Mouse (Mus musculus) embryonic fibroblast, embryonic 13.5 days (primary cell): ENCODE data around the gene Atxn7l3. TPM values are rescaled to one million over a fixed set of nuclear protein-coding genes. Genes with fewer than 3 reads are reported as not detected.
A peak's percentile ranks its signal among the peaks of the same experiment; 100 is the strongest.
"Not testable (repeated sequence)": the region's sequence is repeated elsewhere in the genome, so short reads cannot be mapped to it uniquely, and the experiment has no call there.

Source experiments
- H3K27ac ChIP-seq: 2 replicates; pipeline ENCODE4 v1.5.1; 2012; ENCODE audit warnings: low read length, control low read depth, inconsistent platforms; ENCODE audit not compliant: insufficient read depth
- H3K4me1 ChIP-seq: 2 replicates; pipeline ENCODE4 v1.6.1; 2011; ENCODE audit warnings: low read length; ENCODE audit not compliant: control insufficient read depth, insufficient read depth
- H3K4me3 ChIP-seq: 2 replicates; pipeline ENCODE4 v1.5.1; 2011; ENCODE audit warnings: mild to moderate bottlenecking, control low read depth, low read length; ENCODE audit not compliant: insufficient read depth
- CTCF ChIP-seq: IDR thresholded peaks from 2 replicates; pipeline ENCODE4 v1.5.1; 2011; ENCODE audit warnings: mild to moderate bottlenecking, control low read depth, low read length, moderate library complexity, borderline replicate concordance; ENCODE audit not compliant: insufficient read depth
- POLR2A ChIP-seq: IDR thresholded peaks from 2 replicates; pipeline ENCODE4 v1.6.1; 2011; ENCODE audit warnings: low read depth, mild to moderate bottlenecking, control low read depth, low read length, moderate library complexity
- polyA plus RNA-seq: library from polyadenylated mRNA; stranded (reverse); fragments of >200 nt; gene quantifications from 2 replicates; pipeline ENCODE4 v1.2.4, GENCODE M21; 2011; ENCODE audit warnings: low read depth; ENCODE audit not compliant: missing spikeins, insufficient read length

Gene Atxn7l3
- polyA plus RNA-seq, 1 experiment = 55.6 TPM

GRCm38 (mm10) chr11:102287485-102287884 is 8.9 kb downstream of the Atxn7l3 start:
- TF ChIP-seq CTCF (no peak), POLR2A (no peak)
- H3K4me3 ChIP-seq = no peak overlapping the region
- no peak overlapping the region for H3K27ac ChIP-seq
- H3K4me1 ChIP-seq = peaks cover 2% of the 10 kb centered on the region; the same call in 1 of the 2 replicates

DNA sequence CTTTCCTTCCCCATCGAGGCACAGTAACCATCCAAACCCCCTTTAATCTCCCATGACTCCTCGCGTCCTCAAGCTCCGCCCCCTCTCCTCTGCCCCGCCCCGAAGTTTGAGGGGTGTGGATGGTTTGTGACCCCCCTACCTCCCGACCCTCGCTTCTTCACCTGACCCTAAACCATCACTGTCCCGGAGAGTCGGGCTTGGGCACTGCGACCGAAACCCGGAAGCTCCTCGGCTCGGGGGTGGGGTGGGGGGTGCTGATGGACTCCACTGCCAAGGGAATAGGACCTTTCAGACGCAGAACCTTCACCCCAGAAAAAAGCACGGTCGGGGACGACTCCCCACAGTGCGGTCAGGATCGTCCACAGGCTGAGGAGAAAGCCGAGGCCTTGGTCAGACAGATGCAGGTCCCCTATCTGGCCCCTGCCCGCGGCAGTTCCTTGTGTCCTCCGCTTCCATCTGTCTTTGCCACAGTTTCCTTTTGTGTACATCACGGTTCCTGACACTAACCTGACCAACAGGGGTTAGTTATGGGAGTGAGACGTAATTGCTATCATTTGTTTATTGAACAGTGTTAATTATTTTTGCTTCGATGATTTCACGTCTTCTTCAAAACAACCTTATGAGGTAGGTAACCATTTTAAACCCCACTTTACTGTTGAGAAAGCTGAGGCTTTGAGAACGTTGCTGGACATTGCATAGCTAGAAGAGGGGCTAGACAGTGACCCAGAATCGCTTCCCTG is 11.2 kb downstream of the Atxn7l3 start:
- Histone ChIP-seq H3K27ac (peak overlapping the region; percentile 81), H3K4me1 (peaks cover 2% of the 10 kb centered on the region; the same call in 1 of the 2 replicates), H3K4me3 (peak overlapping the region; percentile 82)
- TF ChIP-seq POLR2A = no peak; the same call in none of the 2 replicates

DNA sequence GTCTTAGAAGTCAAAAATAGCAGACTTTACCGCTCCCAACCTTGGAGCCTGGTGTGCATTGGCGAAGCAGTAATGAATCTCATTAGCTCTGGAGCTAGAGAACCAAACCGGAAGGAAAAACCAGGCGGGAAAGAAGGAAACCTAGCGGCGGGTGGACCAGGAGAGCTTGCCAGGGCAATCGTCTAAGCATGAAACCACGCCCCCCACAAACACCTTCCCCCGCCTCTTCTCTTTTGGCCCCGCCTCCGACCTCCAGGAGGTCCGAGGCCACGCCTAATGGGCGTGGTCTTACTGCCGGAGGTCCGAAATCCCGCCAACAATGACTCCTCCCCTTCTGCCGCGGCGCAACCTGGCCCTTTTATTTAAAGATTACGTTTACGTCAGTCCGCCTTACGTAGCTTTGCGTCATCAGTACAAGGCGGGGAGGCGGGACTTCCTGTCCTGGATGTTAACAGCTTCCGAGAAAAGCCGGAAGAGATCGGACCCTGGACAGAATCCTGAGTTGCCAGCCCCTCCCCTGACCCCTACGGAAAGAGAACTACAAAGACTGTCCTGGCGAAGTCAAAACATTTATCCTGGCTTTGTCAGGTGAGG is 11.8 kb downstream of the Atxn7l3 start, which contains the start of gene Tmub2:
TSS of gene Tmub2 (plus strand) at position 431 of the 594 bp plus-strand sequence.
- Histone ChIP-seq H3K4me3 (peak within 1 kb of the TSS; percentile 82), H3K4me1 (peaks cover 2% of the 10 kb centered on the region; the same call in 1 of the 2 replicates), H3K27ac (peak within 1 kb of the TSS; percentile 81)
- TF ChIP-seq CTCF (no peak), POLR2A (peak; percentile 57)

DNA sequence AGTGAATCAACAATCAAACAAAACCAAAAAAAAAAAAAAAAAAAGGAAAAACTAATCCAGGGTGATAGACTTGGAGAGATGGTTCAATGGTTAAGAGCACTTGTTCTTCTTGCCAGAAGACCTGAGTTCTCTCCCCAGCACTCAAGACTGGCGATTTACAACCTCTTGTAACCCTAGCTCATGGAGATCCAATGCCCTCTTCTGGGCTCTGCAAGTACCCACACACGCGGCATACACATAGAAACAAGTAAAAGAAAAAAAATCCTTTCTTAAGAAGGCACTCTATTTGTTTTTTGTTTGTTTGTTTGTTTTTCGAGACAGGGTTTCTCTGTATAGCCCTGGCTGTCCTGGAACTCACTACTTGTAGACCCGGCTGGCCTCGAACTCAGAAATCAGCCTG is 12.5 kb downstream of the Atxn7l3 start:
- H3K4me1 ChIP-seq = peaks cover 2% of the 10 kb centered on the region; the same call in 1 of the 2 replicates
- H3K4me3 ChIP-seq = no peak overlapping the region
- H3K27ac ChIP-seq = peak overlapping the region; percentile 48; the same call in 1 of the 2 replicates
- TF ChIP-seq POLR2A = no peak
- TF ChIP-seq CTCF = no peak

GRCm38 (mm10) chr11:102280267-102280666 is 16.2 kb downstream of the Atxn7l3 start:
- H3K27ac ChIP-seq, H3K4me3 ChIP-seq, H3K4me1 ChIP-seq: not testable (repeated sequence)

GRCm38 (mm10) chr11:102279595-102279994 is 16.8 kb downstream of the Atxn7l3 start:
- TF ChIP-seq CTCF (no peak), POLR2A (no peak)
- no peak overlapping the region for H3K4me3 ChIP-seq
- H3K27ac ChIP-seq = no peak overlapping the region
- no peaks in the 10 kb centered on the region for H3K4me1 ChIP-seq

DNA sequence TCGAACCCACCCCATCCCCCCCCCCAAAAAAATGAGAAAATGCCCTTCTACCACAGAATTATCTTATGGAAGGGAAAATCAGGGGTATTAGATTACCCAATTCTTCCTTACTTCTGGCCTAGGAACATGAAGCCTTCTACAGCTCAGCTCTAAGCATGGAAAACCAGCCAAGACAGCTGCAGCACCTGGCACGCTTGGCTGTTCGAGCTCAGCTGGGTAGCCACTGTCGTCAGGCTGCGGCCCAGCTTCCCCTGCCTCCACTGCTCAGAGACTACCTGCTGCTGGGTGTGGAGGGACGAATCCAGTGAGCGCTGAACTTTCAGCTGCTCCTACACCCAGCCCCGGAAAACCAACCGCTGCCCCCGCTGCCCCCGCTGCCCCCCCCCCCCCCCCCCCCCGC is 18.7 kb downstream of the Atxn7l3 start:
- TF ChIP-seq POLR2A (no peak), CTCF (no peak)
- Histone ChIP-seq H3K4me1 (no peaks in the 10 kb centered on the region), H3K27ac (no peak overlapping the region), H3K4me3 (no peak overlapping the region)

DNA sequence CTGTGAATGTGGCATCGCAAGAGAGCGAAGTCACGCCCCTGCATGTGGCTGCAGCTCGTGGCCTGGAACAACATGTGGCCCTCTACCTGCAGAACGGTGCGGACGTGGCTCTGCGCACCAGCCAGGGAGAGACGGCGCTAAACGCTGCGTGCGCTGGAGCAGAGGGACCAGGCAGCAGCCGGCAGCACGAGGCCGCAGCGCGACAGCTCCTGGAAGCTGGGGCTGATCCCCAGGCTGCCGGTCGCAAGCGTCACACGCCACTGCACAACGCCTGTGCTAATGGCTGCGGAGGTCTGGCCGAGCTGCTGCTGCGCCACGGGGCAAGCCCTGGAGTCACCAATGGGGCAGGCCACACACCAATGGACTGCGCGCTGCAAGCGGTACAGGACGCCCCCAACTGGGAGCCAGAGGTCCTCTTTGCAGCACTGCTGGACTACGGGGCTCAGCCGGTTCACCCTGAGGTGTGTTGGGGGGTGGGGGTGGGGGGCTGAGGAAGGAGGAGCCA is 20.0 kb downstream of the Atxn7l3 start:
- Histone ChIP-seq H3K27ac (no peak overlapping the region), H3K4me1 (no peaks in the 10 kb centered on the region), H3K4me3 (no peak overlapping the region)
- no peak for TF ChIP-seq CTCF
- TF ChIP-seq POLR2A = no peak

GRCm38 (mm10) chr11:102268520-102269244 is 27.7 kb downstream of the Atxn7l3 start, which contains the start of gene Asb16:
Gene Asb16, plus strand, starts transcription at chr11:102268743.
- TF ChIP-seq POLR2A = no peak
- no peak for TF ChIP-seq CTCF
- no peak within 1 kb of the TSS for H3K4me3 ChIP-seq
- no peaks in the 10 kb centered on the region for H3K4me1 ChIP-seq
- no peak within 1 kb of the TSS for H3K27ac ChIP-seq

- no peaks in the 10 kb centered on the region for H3K4me1 ChIP-seq
- no peak overlapping the region for H3K4me3 ChIP-seq
- TF ChIP-seq POLR2A = no peak
- TF ChIP-seq CTCF = peak; percentile 50
- H3K27ac ChIP-seq = no peak overlapping the region
These were observed 29.0 kb downstream of the Atxn7l3 start for GRCm38 (mm10) chr11:102267480-102267879.
